Mouse (Mus musculus) midbrain, embryonic 12.5 days (tissue): ENCODE measurements around the gene Chchd6. TPM values are rescaled to one million over a fixed set of nuclear protein-coding genes. Genes with fewer than 3 reads are reported as not detected.

Experiments
- ATAC-seq: fragments of 200-750 bp; cut with Nextera tagmentation; 2 replicates; pipeline ENCODE4 v1.8.0; 2017; ENCODE audit warnings: low read depth, moderate TSS enrichment, moderate library complexity; ENCODE audit not compliant: low FRiP score
- H3K27ac ChIP-seq: fragments of 300-500 bp; sonication (generic); replicated peaks from 2 replicates; pipeline ENCODE4 v1.5.1; 2016; ENCODE audit warnings: mild to moderate bottlenecking
- H3K27me3 ChIP-seq: fragments of 300-500 bp; sonication (generic); 2 replicates; pipeline ENCODE4 v1.6.1; 2016; ENCODE audit warnings: mild to moderate bottlenecking
- H3K36me3 ChIP-seq: fragments of 300-500 bp; sonication (generic); 2 replicates; pipeline ENCODE4 v1.6.1; 2016
- H3K4me1 ChIP-seq: fragments of 300-500 bp; sonication (generic); 2 replicates; pipeline ENCODE4 v1.6.1; 2016
- H3K4me2 ChIP-seq: fragments of 300-500 bp; sonication (generic); replicated peaks from 2 replicates; pipeline ENCODE4 v1.6.1; 2016; ENCODE audit warnings: mild to moderate bottlenecking, moderate library complexity
- H3K4me3 ChIP-seq: fragments of 300-500 bp; sonication (generic); 2 replicates; pipeline ENCODE4 v1.5.1; 2016; ENCODE audit warnings: mild to moderate bottlenecking
- H3K9ac ChIP-seq: fragments of 300-500 bp; sonication (generic); replicated peaks from 2 replicates; pipeline ENCODE4 v1.6.1; 2016; ENCODE audit warnings: mild to moderate bottlenecking, moderate library complexity
- H3K9me3 ChIP-seq: fragments of 300-500 bp; sonication (generic); 2 replicates; pipeline ENCODE4 v1.6.1; 2016; ENCODE audit warnings: mild to moderate bottlenecking
- whole genome bisulfite sequencing: fragments of 180-500 bp; shearing (Covaris S2); methylation state at CpG from one replicate; pipeline ENCODE4 v1.1.7; 2016; 5-methylcytosine and 5-hydroxymethylcytosine counted together
- polyA plus RNA-seq: library from polyadenylated mRNA; unstranded; fragments of >200 nt; fragmentation: Nextera tagmentation; extraction: Ambion mirVana; gene quantifications from 2 replicates; pipeline ENCODE4 v1.2.1, GENCODE M21; 2016

The Chchd6 gene
- polyA plus RNA-seq, 1 experiment from 2014 or later, result 92.9 TPM

DNA sequence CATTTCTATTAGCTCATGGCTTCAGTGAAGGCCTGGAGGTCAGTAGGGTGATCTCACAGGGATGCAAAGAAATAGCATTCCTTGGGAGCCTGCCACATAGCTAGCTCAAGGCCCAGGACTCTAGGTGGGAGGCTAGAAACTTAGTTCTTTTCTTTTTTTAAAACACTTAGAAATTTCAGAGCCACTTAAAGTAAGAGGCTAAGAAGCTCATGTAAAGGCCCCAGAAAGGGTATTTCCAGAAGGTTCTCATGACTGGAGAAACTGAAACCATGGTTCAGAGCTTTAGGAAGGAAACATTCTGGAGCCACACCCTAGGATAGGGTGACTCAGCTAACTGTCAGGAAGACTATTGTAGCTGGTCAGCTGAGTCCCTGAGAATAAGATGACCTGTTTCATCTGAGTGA, 182.0 kb downstream of the Chchd6 start:
- Histone ChIP-seq H3K9me3 (no peaks in the 10 kb centered on the region), H3K9ac (no peak overlapping the region), H3K4me3 (no peak overlapping the region), H3K27ac (no peak overlapping the region), H3K36me3 (no peaks in the 10 kb centered on the region), H3K4me2 (no peak overlapping the region), H3K4me1 (no peaks in the 10 kb centered on the region), H3K27me3 (0 out of 2 replicates have a peak, but pooled peaks cover 4% of the 10 kb centered on the region)
- ATAC-seq, result no peak

DNA sequence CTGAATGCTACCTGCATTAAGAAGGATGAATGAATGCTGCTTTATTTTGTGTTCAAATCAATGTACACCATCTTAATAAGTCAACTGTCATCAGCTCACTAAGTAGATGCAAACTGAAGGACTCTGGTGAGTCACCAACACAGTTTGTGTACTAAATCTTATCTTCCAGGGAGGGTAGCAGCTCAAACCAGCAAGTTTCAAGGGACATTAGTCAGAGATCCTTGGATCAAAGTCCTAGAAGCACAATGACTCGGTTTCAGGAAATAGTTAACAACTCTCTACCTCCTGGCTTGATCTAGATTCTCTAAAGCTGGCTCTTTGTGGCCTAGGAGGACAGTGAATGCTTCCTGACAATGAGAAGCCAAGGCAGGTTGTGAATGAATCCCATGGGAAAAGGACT, 182.9 kb downstream of the Chchd6 start:
- no peaks in the 10 kb centered on the region for H3K36me3 ChIP-seq
- no peak overlapping the region for H3K4me2 ChIP-seq
- no peak overlapping the region for H3K4me3 ChIP-seq
- no peaks in the 10 kb centered on the region for H3K4me1 ChIP-seq
- 0 out of 2 replicates have a peak, but pooled peaks cover 4% of the 10 kb centered on the region for H3K27me3 ChIP-seq
- WGBS, result 89% methylated on average over 1 of the region's 1 CpGs
- no peak overlapping the region for H3K27ac ChIP-seq
- H3K9me3 ChIP-seq, result no peaks in the 10 kb centered on the region
- H3K9ac ChIP-seq, result no peak overlapping the region
- no peak for ATAC-seq

DNA sequence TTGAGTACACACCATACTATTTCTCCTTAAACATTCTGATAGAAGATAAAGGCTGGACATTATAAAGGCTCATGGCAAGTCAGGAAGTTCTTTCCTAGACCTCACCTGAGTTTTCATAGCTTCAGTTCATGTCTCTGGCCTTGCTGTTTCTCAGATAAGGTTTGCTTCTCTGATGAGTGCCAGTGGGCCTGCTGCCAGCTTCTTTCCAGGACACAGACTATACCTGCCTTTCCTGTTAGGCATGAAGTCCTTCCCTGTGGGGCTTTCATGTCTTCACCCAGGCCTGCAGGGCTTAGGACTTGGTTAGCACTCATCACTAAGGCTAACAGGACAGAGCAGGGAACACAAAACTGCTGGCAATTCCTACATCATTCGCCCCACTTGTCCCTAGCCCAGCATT, 186.4 kb downstream of the Chchd6 start:
- H3K27ac ChIP-seq, result no peak overlapping the region
- peaks cover 3% of the 10 kb centered on the region; the same call in 1 of the 2 replicates for H3K4me1 ChIP-seq
- no peaks in the 10 kb centered on the region for H3K9me3 ChIP-seq
- no peak overlapping the region for H3K4me3 ChIP-seq
- no peaks in the 10 kb centered on the region for H3K36me3 ChIP-seq
- no peak overlapping the region for H3K9ac ChIP-seq
- no peak overlapping the region for H3K4me2 ChIP-seq
- WGBS, result 82% methylated on average over 1 of the region's 1 CpGs
- H3K27me3 ChIP-seq, result 0 out of 2 replicates have a peak, but pooled peaks cover 4% of the 10 kb centered on the region
- ATAC-seq, result no peak

DNA sequence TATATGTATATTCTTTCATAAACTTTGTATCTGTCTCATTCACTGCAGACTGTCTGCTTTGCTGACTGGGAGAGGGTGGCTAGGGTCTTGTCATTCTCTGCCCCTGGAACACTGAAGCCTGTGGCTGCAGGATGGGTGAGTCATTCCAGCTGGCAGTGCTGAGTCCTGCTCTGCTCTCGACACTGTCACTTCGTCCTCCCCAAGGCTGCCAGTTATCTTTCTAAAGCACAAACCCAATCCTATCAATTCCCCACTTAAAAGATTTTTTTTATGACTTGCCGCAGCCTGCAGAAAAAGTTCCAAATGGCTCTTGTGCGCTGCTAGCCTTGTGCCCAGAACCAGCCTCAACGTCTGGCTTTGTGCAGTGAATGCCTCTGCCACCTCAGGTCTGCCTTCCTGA, 187.2 kb downstream of the Chchd6 start:
- WGBS, result 75% methylated on average over 5 of the region's 5 CpGs
- no peak overlapping the region for H3K27ac ChIP-seq
- ATAC-seq, result no peak
- H3K4me3 ChIP-seq, result no peak overlapping the region
- H3K27me3 ChIP-seq, result 0 out of 2 replicates have a peak, but pooled peaks cover 4% of the 10 kb centered on the region
- H3K9me3 ChIP-seq, result no peaks in the 10 kb centered on the region
- peaks cover 3% of the 10 kb centered on the region; the same call in 1 of the 2 replicates for H3K4me1 ChIP-seq
- H3K9ac ChIP-seq, result no peak overlapping the region
- H3K4me2 ChIP-seq, result no peak overlapping the region
- no peaks in the 10 kb centered on the region for H3K36me3 ChIP-seq

DNA sequence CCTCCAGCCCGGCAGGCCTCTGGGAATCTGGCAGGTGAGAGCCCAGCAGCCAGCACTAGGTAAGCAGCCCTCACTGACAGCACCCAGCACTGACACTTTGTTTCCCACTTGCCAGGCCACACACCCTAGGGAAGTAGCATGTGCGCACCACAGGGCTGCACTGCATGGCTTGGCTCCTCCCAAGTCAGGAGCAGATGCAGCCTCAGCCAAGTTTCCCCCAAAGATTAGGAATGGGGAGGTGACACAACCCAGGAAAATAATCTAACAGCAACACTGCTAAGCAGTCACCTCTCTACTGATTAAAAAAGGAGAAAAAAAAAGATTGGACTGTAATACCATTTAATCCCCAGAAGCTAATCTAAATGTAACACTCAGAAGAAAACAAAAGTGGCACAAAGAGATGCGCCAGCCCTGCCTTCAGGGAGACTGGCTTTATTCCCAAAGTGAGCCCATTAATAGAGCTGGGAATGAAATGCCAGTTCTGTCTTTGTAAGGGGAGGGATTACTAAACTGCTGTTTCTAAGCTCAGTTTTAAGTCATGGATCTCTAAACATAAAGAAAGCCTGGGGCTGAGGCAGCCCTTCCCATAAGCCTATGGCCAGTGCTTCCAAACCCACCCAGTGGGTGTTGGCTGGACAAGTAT, 188.1 kb downstream of the Chchd6 start:
- H3K9ac ChIP-seq, result no peak overlapping the region
- no peak overlapping the region for H3K4me3 ChIP-seq
- no peak overlapping the region for H3K27ac ChIP-seq
- H3K9me3 ChIP-seq, result no peaks in the 10 kb centered on the region
- no peak overlapping the region for H3K4me2 ChIP-seq
- no peaks in the 10 kb centered on the region for H3K36me3 ChIP-seq
- peaks cover 5% of the 10 kb centered on the region for H3K4me1 ChIP-seq
- H3K27me3 ChIP-seq, result 0 out of 2 replicates have a peak, but pooled peaks cover 4% of the 10 kb centered on the region
- WGBS, result 51% methylated on average over 3 of the region's 3 CpGs
- ATAC-seq, result no peak

DNA sequence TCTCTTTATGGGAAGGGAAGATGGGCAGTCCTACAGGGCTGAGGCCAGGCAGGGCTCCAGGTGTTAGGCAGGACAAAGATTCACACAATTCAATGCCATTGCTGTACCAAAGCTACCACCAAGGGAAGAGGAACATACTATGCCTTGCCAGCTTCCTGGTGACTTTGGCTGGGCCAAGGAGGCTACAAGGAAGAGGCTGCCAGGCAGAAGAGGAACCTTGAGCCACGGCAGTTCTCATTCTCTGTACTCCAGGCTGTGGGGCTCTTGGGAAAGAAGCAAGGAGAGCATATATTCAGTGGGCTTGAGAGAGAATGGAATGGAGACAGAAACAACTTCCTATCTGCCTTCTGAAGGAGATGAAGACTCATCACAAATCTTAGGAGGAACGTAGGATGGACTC, 190.5 kb downstream of the Chchd6 start:
- WGBS, result 86% methylated on average over 2 of the region's 2 CpGs
- no peak for ATAC-seq

DNA sequence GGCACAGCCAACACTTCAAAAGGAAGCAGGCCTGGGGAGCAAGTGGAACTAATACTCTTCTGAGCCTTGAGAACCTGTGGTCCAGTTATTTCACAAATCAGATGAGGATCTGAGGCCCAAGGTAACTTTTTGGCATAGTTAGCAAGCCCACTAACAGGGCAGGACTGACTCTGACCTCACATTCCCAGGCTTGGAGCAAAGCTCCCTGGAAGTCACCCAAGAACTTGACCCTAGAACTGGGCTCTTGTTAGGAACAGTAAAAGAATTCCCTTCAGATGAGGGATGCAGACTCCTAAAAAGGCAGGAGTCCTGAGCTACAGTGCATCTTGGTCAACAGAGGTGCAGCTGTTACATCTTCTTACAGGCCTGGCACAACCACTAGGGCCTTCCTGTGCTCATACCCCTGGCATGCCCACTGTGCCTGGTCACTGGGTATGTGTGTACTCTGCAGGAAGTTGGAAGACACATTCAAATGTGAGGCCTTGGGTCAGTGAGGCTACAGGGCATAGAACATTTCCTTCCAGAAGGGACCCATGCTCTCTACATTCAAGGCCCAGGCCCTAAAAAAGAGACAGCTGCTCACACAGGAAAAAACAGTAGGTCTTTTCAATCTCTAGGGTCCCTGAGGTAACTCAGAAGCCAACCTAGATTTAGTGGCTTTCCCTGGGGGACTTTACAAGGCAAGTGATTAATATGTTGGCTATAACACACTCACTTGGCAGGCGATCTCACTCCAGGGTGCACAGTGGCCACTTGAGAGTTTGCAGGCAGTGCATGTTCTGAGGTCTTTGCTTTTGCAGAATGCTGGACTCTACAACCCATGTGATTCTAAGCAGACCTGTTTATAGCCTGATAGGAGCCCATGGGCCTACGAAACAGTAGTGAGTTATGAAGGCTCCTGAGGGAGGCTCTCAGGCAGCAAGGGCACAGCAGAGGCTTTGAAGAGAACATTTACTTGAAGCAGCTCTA, 191.9 kb downstream of the Chchd6 start:
- ATAC-seq, result no peak
- peaks cover 9% of the 10 kb centered on the region for H3K4me1 ChIP-seq
- no peaks in the 10 kb centered on the region for H3K27me3 ChIP-seq
- WGBS, result 87% methylated on average over 2 of the region's 2 CpGs
- no peak overlapping the region for H3K27ac ChIP-seq
- no peak overlapping the region for H3K4me3 ChIP-seq
- H3K9ac ChIP-seq, result no peak overlapping the region
- no peaks in the 10 kb centered on the region for H3K36me3 ChIP-seq
- no peak overlapping the region for H3K4me2 ChIP-seq
- H3K9me3 ChIP-seq, result no peaks in the 10 kb centered on the region

More for the DNA sequence above, 190.5 kb downstream of the Chchd6 start:
- H3K4me3 ChIP-seq, result no peak overlapping the region
- H3K36me3 ChIP-seq, result no peaks in the 10 kb centered on the region
- no peak overlapping the region for H3K9ac ChIP-seq
- no peak overlapping the region for H3K4me2 ChIP-seq
- H3K27me3 ChIP-seq, result 0 out of 2 replicates have a peak, but pooled peaks cover 4% of the 10 kb centered on the region
- H3K27ac ChIP-seq, result no peak overlapping the region
- H3K9me3 ChIP-seq, result no peaks in the 10 kb centered on the region
- peaks cover 9% of the 10 kb centered on the region for H3K4me1 ChIP-seq

DNA sequence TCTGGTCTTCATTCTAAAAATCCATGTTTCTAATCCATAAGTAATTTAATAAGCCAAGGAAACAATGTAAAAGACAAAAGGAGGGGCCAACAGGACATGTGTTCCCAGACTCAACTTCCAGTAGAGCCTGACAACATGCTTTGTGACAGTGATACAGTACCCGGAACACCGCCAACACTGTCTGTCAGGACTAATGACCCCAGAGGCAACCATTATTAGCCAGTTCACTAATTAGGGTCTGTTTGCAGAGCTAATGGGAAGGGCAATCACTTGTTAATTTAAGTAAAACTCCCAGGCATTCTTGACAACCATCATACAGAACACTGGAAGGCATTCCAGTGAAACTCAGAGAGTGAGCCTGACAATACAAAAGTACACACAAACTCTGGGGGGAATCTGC, 193.0 kb downstream of the Chchd6 start:
- no peaks in the 10 kb centered on the region for H3K27me3 ChIP-seq
- H3K9ac ChIP-seq, result no peak overlapping the region
- H3K27ac ChIP-seq, result no peak overlapping the region
- WGBS, result 81% methylated on average over 2 of the region's 2 CpGs
- no peak overlapping the region for H3K4me2 ChIP-seq
- H3K9me3 ChIP-seq, result no peaks in the 10 kb centered on the region
- H3K4me3 ChIP-seq, result no peak overlapping the region
- ATAC-seq, result no peak
- peaks cover 9% of the 10 kb centered on the region for H3K4me1 ChIP-seq
- no peaks in the 10 kb centered on the region for H3K36me3 ChIP-seq

DNA sequence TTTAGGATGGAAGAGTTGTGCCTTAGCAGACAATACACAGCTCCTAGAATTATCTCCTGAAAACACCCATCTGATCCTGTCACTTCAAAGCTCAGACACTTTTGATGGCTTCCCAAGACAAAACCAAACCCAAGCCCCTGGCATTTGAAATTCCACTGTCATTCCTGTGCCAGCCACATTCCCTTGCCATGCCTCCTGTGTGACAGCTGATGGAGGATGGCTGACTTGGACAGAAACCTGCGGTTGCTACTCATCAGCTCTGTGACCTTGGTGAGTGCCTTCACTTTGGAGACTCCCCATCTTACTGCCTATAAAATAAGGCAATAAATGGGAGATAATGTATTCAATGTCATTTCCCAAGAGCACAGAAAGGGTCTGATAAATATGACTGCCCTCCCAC, 195.9 kb downstream of the Chchd6 start:
- Histone ChIP-seq H3K4me2 (no peak overlapping the region), H3K27ac (no peak overlapping the region), H3K4me1 (peaks cover 6% of the 10 kb centered on the region; the same call in 1 of the 2 replicates), H3K36me3 (no peaks in the 10 kb centered on the region), H3K27me3 (no peaks in the 10 kb centered on the region), H3K9ac (no peak overlapping the region), H3K4me3 (no peak overlapping the region), H3K9me3 (no peaks in the 10 kb centered on the region)
- ATAC-seq, result no peak
- WGBS, result 92% methylated on average over 1 of the region's 1 CpGs

DNA sequence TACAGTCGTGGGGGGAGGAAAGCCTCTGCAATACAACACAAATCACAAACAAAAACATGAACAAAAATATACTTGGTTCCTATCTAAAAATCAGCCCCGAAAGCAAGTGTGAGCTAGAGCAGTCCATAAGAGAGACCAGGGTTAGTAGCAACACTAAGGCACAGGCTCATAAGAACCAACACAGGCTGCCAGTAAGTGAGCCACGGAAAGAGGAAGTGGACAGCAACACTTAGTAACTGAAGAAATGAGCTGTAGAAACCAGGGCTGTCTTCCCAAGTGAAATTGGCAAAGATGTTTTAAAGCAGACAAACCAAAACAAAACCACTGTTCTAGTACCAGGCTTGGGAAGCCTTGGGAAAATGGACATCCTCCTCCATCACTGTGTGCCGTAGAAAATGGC, 197.5 kb downstream of the Chchd6 start:
- Histone ChIP-seq H3K4me2 (no peak overlapping the region), H3K9ac (no peak overlapping the region), H3K4me1 (peaks cover 6% of the 10 kb centered on the region; the same call in 1 of the 2 replicates), H3K27ac (no peak overlapping the region), H3K36me3 (no peaks in the 10 kb centered on the region), H3K9me3 (no peaks in the 10 kb centered on the region), H3K27me3 (no peaks in the 10 kb centered on the region), H3K4me3 (no peak overlapping the region)
- ATAC-seq, result no peak
- 91% methylated on average over 4 of the region's 4 CpGs for WGBS

DNA sequence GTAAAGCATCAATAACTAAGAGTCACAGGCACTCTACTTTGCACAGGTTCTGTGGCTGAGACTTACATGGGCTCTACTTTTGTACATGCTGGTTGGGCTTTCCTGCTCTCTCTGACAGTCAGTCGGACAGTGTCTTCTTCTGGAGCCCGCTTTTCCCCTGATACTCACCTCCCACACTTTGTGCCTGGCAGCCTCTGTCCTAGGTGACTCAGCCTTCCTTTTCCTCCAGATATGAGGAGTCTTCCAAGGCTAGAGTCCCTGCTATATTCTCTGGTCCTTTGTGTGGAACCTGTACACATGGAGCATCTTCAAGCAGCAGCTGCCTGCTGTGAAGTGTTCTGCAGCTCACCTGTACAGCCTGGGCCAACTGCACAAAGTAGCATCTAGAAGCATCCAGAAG, 201.6 kb downstream of the Chchd6 start:
- Histone ChIP-seq H3K9ac (no peak overlapping the region), H3K27me3 (no peaks in the 10 kb centered on the region), H3K4me3 (no peak overlapping the region), H3K4me2 (no peak overlapping the region), H3K9me3 (no peaks in the 10 kb centered on the region), H3K4me1 (no peaks in the 10 kb centered on the region), H3K36me3 (no peaks in the 10 kb centered on the region), H3K27ac (no peak overlapping the region)
- WGBS, result 93% methylated on average over 2 of the region's 2 CpGs
- no peak for ATAC-seq

DNA sequence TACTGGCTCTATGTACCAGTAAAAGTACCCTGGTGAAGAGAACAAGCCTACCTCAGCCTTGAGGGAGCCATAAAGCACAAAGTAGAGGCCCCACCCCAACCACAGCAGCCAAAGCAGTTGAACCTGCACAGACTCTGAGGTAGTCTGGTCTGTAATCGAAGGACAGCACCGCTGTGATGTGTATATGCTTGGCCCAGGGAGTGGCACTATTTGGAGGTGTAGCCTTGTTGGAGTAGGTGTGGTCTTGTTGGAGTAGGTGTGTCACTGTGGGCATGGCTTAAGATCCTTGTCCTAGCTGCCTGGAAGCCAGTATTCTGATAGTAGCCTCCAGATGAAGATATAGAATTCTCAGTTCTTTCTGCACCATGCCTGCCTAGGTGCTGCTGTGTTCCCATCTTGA, 203.2 kb downstream of the Chchd6 start:
- 96% methylated on average over 2 of the region's 2 CpGs for WGBS
- H3K4me2 ChIP-seq, result no peak overlapping the region
- no peaks in the 10 kb centered on the region for H3K36me3 ChIP-seq

More for the DNA sequence above, 203.2 kb downstream of the Chchd6 start:
- ATAC-seq, result no peak
- Histone ChIP-seq H3K4me1 (no peaks in the 10 kb centered on the region), H3K27ac (no peak overlapping the region), H3K9ac (no peak overlapping the region), H3K9me3 (no peaks in the 10 kb centered on the region), H3K4me3 (no peak overlapping the region), H3K27me3 (no peaks in the 10 kb centered on the region)
